In genomic region chr12:86858983-86859872, GRCm38 (mm10) we compare ENCODE assay signal across 9 mouse cellular contexts. TPM values are rescaled to one million over a fixed set of nuclear protein-coding genes. Genes with fewer than 3 reads are reported as not detected.
DNase-seq lines count a peak whose midpoint lies in the region; ATAC-seq lines count a peak whose summit lies in the region.
"Had no signal": no experiment of that assay in that cellular context is flagged by ENCODE, and none has a peak within 500 bp of the region (broad histone marks: within the 10 kb centered on the region; RNA-seq: fewer than 3 reads in every experiment).

No protein-coding gene starts in this region.

- no peak overlapping the region for H3K4me2 ChIP-seq in liver, embryonic 16.5 days (ENCODE audit: low read depth, low read length)
- no peak overlapping the region for H3K4me2 ChIP-seq in liver, embryonic 11.5 days
- H3K4me2 ChIP-seq in embryonic facial prominence, embryonic 15.5 days (replicated peaks): no peak overlapping the region
- no peak overlapping the region for H3K4me2 ChIP-seq in neural tube, embryonic 14.5 days (ENCODE audit: low read depth, low read length)
- H3K4me2 ChIP-seq: limb, embryonic 13.5 days had no signal

- DNase-seq in liver, embryonic 11.5 days (ENCODE audit: low spot score): no peak
- peak; percentile 81 for DNase-seq in induced T-regulatory cell, adult 2 months (ENCODE audit: low read depth)
- no peak for DNase-seq in embryo, embryonic 10.5 days (ENCODE audit: low spot score)
- DNase-seq in embryo, embryonic 11 days: no peak
- no peak for DNase-seq in cerebellum, adult 8-10 months

- 52% methylated on average over 6 of the region's 6 CpGs for WGBS in liver, embryonic 16.5 days (ENCODE audit: insufficient replicate concordance)
- WGBS in liver, embryonic 11.5 days: 76% methylated on average over 6 of the region's 6 CpGs
- 68% methylated on average over 6 of the region's 6 CpGs for WGBS in embryonic facial prominence, embryonic 15.5 days
- WGBS in neural tube, embryonic 14.5 days: 56% methylated on average over 6 of the region's 6 CpGs

- H3K9me3 ChIP-seq in liver, embryonic 16.5 days (replicated peaks; ENCODE audit: control insufficient read depth, low read length): no peaks in the 10 kb centered on the region
- no peaks in the 10 kb centered on the region for H3K9me3 ChIP-seq in liver, embryonic 11.5 days (ENCODE audit: control insufficient read depth, low read length)
- H3K9me3 ChIP-seq in embryonic facial prominence, embryonic 15.5 days (replicated peaks): no peaks in the 10 kb centered on the region
- H3K9me3 ChIP-seq in neural tube, embryonic 14.5 days (ENCODE audit: control insufficient read depth, low read length): no peaks in the 10 kb centered on the region
- H3K9me3 ChIP-seq: limb, embryonic 13.5 days had no signal

- no peak overlapping the region for H3K4me3 ChIP-seq in liver, embryonic 16.5 days (ENCODE audit: low read depth, low read length)
- no peak overlapping the region for H3K4me3 ChIP-seq in liver, embryonic 11.5 days (ENCODE audit: low read depth, low read length)
- no peak overlapping the region for H3K4me3 ChIP-seq in embryonic facial prominence, embryonic 15.5 days (replicated peaks)
- H3K4me3 ChIP-seq in neural tube, embryonic 14.5 days (ENCODE audit: low read depth, low read length): no peak overlapping the region
- H3K4me3 ChIP-seq: limb, embryonic 13.5 days had no signal

- no peaks in the 10 kb centered on the region for H3K27me3 ChIP-seq in liver, embryonic 16.5 days (ENCODE audit: control insufficient read depth, insufficient read depth, low read depth, low read length)
- H3K27me3 ChIP-seq in liver, embryonic 11.5 days (replicated peaks; ENCODE audit: control insufficient read depth, insufficient read depth, low read length): no peaks in the 10 kb centered on the region
- H3K27me3 ChIP-seq in embryonic facial prominence, embryonic 15.5 days: no peaks in the 10 kb centered on the region
- no peaks in the 10 kb centered on the region for H3K27me3 ChIP-seq in neural tube, embryonic 14.5 days (ENCODE audit: control insufficient read depth, insufficient read depth, low read length)
- H3K27me3 ChIP-seq: limb, embryonic 13.5 days had no signal

- H3K9ac ChIP-seq in liver, embryonic 16.5 days (ENCODE audit: low read depth, low read length): no peak overlapping the region
- H3K9ac ChIP-seq in liver, embryonic 11.5 days (ENCODE audit: low read depth, low read length): no peak overlapping the region
- H3K9ac ChIP-seq in embryonic facial prominence, embryonic 15.5 days: no peak overlapping the region
- H3K9ac ChIP-seq in neural tube, embryonic 14.5 days (replicated peaks; ENCODE audit: low read depth, low read length): no peak overlapping the region; the same call in 1 of the 2 replicates
- H3K9ac ChIP-seq: limb, embryonic 13.5 days had no signal

- no peaks in the 10 kb centered on the region for H3K36me3 ChIP-seq in liver, embryonic 16.5 days (ENCODE audit: control insufficient read depth, insufficient read depth)
- H3K36me3 ChIP-seq in liver, embryonic 11.5 days (ENCODE audit: control insufficient read depth, insufficient read depth, low read length): no peaks in the 10 kb centered on the region
- no peaks in the 10 kb centered on the region for H3K36me3 ChIP-seq in embryonic facial prominence, embryonic 15.5 days
- no peaks in the 10 kb centered on the region for H3K36me3 ChIP-seq in neural tube, embryonic 14.5 days (ENCODE audit: control insufficient read depth, insufficient read depth, low read length)
- H3K36me3 ChIP-seq: limb, embryonic 13.5 days had no signal

- H3K27ac ChIP-seq in liver, embryonic 16.5 days (ENCODE audit: low read length): no peak overlapping the region
- no peak overlapping the region for H3K27ac ChIP-seq in liver, embryonic 11.5 days (ENCODE audit: low read depth, low read length)
- H3K27ac ChIP-seq in embryonic facial prominence, embryonic 15.5 days (replicated peaks): peak overlapping the region; percentile 55
- peak overlapping the region; percentile 80 for H3K27ac ChIP-seq in neural tube, embryonic 14.5 days (ENCODE audit: low read depth, low read length)

- H3K4me1 ChIP-seq in liver, embryonic 16.5 days (ENCODE audit: control insufficient read depth, low read depth, low read length): peaks cover 19% of the 10 kb centered on the region
- peaks cover 11% of the 10 kb centered on the region for H3K4me1 ChIP-seq in liver, embryonic 11.5 days (replicated peaks; ENCODE audit: control insufficient read depth, insufficient read depth, low read length)
- peaks cover 32% of the 10 kb centered on the region for H3K4me1 ChIP-seq in embryonic facial prominence, embryonic 15.5 days
- H3K4me1 ChIP-seq in neural tube, embryonic 14.5 days (ENCODE audit: control insufficient read depth, insufficient read depth, low read length): peaks cover 26% of the 10 kb centered on the region

- peak; percentile 58 for ATAC-seq in liver, embryonic 16.5 days (ENCODE audit: low read depth)
- ATAC-seq in liver, embryonic 11.5 days (replicated peaks; ENCODE audit: low FRiP score): no peak
- no peak for ATAC-seq in embryonic facial prominence, embryonic 15.5 days (ENCODE audit: insufficient number of reproducible peaks, low FRiP score, low TSS enrichment, low read depth)
- ATAC-seq in neural tube, embryonic 14.5 days (ENCODE audit: low read depth): no peak

RNA-seq across cellular contexts. Expression of gene Irf2bpl, which starts 25.4 kb away (rescaled TPM):
- polyA plus RNA-seq in liver, embryonic 16.5 days (2015; fragmentation: Nextera tagmentation; extraction: Ambion mirVana): 1.8 and 2.3 TPM in 2 replicates
- 9.7 and 9.8 TPM in 2 replicates for polyA plus RNA-seq in liver, embryonic 11.5 days (2014; fragmentation: Nextera tagmentation; extraction: Ambion mirVana)
- polyA plus RNA-seq in embryonic facial prominence, embryonic 15.5 days (2015; fragmentation: Nextera tagmentation; extraction: Ambion mirVana): 45.2 and 50.6 TPM in 2 replicates
- polyA plus RNA-seq in neural tube, embryonic 14.5 days (2014; fragmentation: Nextera tagmentation; extraction: Ambion mirVana): 47.6 and 58.3 TPM in 2 replicates

Comparison
In these comparisons a context has a peak if more than half of its experiments do, and no peak if none do; other contexts are left out.
1. H3K27ac ChIP-seq: peak in embryonic facial prominence, embryonic 15.5 days (single experiment) and neural tube, embryonic 14.5 days (single experiment); none in liver, embryonic 16.5 days (single experiment) and liver, embryonic 11.5 days (single experiment).